Mouse (Mus musculus) limb, embryonic 12.5 days (tissue): Measurements from ENCODE around the gene Taar3. TPM values are rescaled to one million over a fixed set of nuclear protein-coding genes. Genes with fewer than 3 reads are reported as not detected.

ENCODE experiments used
- ATAC-seq: fragments of 200-750 bp; cut with Nextera tagmentation; 2 replicates; pipeline ENCODE4 v1.8.0; 2017; ENCODE audit warnings: low read depth, moderate TSS enrichment; ENCODE audit not compliant: insufficient number of reproducible peaks, insufficient read depth, low FRiP score, low TSS enrichment
- H3K27ac ChIP-seq: fragments of 300-500 bp; sonication (generic); 2 replicates; pipeline ENCODE4 v1.5.1; 2016; ENCODE audit warnings: mild to moderate bottlenecking, moderate library complexity
- H3K27me3 ChIP-seq: fragments of 300-500 bp; sonication (generic); 2 replicates; pipeline ENCODE4 v1.6.1; 2016; ENCODE audit warnings: mild to moderate bottlenecking, moderate library complexity
- H3K36me3 ChIP-seq: fragments of 300-500 bp; sonication (generic); 2 replicates; pipeline ENCODE4 v1.6.1; 2016; ENCODE audit warnings: mild to moderate bottlenecking, moderate library complexity
- H3K4me1 ChIP-seq: fragments of 300-500 bp; sonication (generic); replicated peaks from 2 replicates; pipeline ENCODE4 v1.6.1; 2016
- H3K4me2 ChIP-seq: fragments of 300-500 bp; sonication (generic); 2 replicates; pipeline ENCODE4 v1.6.1; 2016; ENCODE audit warnings: mild to moderate bottlenecking, moderate library complexity
- H3K4me3 ChIP-seq: fragments of 300-500 bp; sonication (generic); replicated peaks from 2 replicates; pipeline ENCODE4 v1.5.1; 2016; ENCODE audit warnings: mild to moderate bottlenecking
- H3K9ac ChIP-seq: fragments of 300-500 bp; sonication (generic); replicated peaks from 2 replicates; pipeline ENCODE4 v1.6.1; 2016; ENCODE audit warnings: mild to moderate bottlenecking, moderate library complexity
- H3K9me3 ChIP-seq: fragments of 300-500 bp; sonication (generic); 2 replicates; pipeline ENCODE4 v1.6.1; 2016; ENCODE audit warnings: mild to moderate bottlenecking, moderate library complexity
- WGBS: fragments of 180-500 bp; shearing (Covaris S2); methylation state at CpG from one replicate; pipeline ENCODE4 v1.1.7; 2016; 5-methylcytosine and 5-hydroxymethylcytosine counted together
- polyA plus RNA-seq: library from polyadenylated mRNA; unstranded; fragments of >200 nt; fragmentation: Nextera tagmentation; extraction: Ambion mirVana; gene quantifications from 2 replicates; pipeline ENCODE4 v1.2.1, GENCODE M21; 2016

Taar3 gene
- polyA plus RNA-seq, 1 experiment from 2014 or later = not detected

DNA sequence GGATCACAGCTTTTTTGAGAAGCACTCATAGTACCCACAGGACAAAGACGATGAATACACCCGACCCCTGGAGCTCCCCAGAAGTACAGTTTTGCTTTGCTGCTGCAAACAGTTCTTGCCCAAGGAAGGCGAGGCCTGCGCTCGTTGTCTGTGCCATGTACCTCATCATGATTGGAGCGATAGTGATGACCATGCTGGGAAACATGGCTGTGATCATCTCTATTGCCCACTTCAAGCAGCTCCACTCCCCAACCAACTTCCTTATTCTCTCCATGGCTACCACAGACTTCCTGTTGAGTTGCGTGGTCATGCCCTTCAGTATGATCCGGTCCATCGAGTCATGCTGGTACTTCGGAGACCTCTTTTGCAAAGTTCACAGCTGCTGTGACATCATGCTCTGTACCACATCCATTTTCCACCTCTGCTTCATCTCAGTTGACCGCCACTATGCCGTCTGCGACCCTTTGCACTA is 11.1 kb downstream of the Taar3 start, which contains the start of gene Taar4:
Taar4 (plus strand) TSS at position 51 of the 472 bp plus-strand sequence.
- ATAC-seq = no peak
- H3K9ac ChIP-seq = no peak within 1 kb of the TSS
- 89% methylated on average over 13 of the region's 13 CpGs for WGBS
- H3K4me1 ChIP-seq = no peaks in the 10 kb centered on the region
- H3K4me3 ChIP-seq = no peak within 1 kb of the TSS
- H3K9me3 ChIP-seq = no peaks in the 10 kb centered on the region
- H3K27ac ChIP-seq = no peak within 1 kb of the TSS
- H3K27me3 ChIP-seq = no peaks in the 10 kb centered on the region
- H3K36me3 ChIP-seq = no peaks in the 10 kb centered on the region
- H3K4me2 ChIP-seq = no peak within 1 kb of the TSS

DNA sequence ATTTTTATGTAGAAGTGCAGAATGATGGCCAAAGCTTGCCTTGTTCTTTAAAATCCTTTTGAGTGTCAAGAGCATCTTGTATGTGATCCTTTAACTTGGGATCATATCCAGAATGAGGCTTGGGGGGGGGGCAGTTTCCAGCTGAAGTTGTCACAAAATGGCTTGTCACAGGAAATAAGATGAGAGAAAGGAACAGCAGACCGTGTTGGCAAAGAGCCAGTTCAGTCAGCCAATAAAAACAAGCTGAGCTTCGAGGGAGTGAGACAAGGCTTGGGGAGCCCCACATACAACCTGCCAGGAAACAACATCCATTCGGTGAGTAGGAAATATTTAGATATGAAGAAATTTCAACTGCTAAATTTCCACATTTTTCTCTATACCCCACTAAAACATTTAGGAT is 14.1 kb downstream of the Taar3 start:
- WGBS = 49% methylated on average over 3 of the region's 3 CpGs

DNA sequence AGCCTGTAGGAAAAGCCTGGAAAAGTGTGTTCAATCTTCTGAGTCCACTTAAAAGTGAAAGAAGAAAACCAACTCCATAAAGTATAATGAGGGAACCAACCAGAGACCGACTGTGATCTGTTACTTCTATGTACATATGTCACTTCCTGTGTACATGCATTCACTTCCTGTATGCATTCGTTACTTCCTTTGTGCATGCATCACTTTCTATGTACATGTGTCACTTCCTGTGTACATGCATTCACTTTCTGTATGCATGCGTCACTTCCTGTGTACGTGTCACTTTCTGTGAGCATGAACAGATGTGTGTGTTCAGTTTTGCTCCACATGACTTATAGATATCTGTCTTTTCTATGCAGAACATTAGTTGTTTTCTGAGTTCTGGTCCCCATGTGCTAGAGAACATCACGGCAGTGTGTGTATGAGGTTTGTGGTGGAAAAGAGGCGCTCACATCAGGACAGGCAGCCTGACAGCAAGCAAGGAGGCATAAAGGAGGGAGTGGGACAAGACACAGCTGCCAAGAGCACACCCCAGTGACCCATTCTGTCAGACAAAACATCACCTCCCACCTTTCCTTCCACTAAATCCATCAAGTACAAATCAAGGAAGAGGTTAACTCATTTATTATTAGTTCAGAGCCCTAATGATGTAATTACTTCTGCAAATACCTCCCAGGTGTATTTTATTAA is 15.7 kb downstream of the Taar3 start:
- ATAC-seq = no peak
- no peak overlapping the region for H3K4me2 ChIP-seq
- no peaks in the 10 kb centered on the region for H3K9me3 ChIP-seq
- no peaks in the 10 kb centered on the region for H3K4me1 ChIP-seq
- H3K36me3 ChIP-seq = no peaks in the 10 kb centered on the region
- no peaks in the 10 kb centered on the region for H3K27me3 ChIP-seq
- H3K4me3 ChIP-seq = no peak overlapping the region
- WGBS = 84% methylated on average over 6 of the region's 6 CpGs
- H3K27ac ChIP-seq = no peak overlapping the region
- no peak overlapping the region for H3K9ac ChIP-seq

More for the DNA sequence above, 14.1 kb downstream of the Taar3 start:
- Histone ChIP-seq H3K36me3 (no peaks in the 10 kb centered on the region), H3K9ac (no peak overlapping the region), H3K4me1 (no peaks in the 10 kb centered on the region), H3K27me3 (no peaks in the 10 kb centered on the region), H3K27ac (no peak overlapping the region), H3K4me3 (no peak overlapping the region), H3K9me3 (no peaks in the 10 kb centered on the region), H3K4me2 (no peak overlapping the region)
- ATAC-seq = no peak

DNA sequence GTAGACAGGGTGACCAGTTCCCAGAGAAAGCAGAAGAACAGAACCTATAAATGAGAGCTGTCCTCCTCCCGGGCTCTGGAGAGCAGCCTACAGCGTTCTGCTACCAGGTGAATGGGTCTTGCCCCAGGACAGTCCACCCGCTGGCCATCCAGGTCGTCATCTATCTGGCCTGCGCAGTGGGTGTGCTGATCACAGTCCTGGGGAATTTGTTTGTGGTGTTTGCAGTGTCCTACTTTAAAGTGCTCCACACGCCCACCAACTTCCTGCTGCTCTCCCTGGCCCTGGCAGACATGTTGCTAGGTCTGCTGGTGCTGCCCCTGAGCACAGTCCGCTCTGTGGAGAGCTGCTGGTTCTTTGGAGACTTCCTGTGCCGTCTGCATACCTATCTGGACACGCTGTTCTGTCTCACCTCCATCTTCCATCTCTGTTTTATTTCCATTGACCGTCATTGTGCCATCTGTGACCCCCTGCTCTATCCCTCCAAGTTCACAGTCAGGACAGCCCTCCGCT is 21.4 kb downstream of the Taar3 start, which contains the start of gene Taar5:
Taar5 (plus strand) TSS at position 51 of the 510 bp plus-strand sequence.
- 90% methylated on average over 11 of the region's 11 CpGs for WGBS
- no peak for ATAC-seq
- Histone ChIP-seq H3K27me3 (no peaks in the 10 kb centered on the region), H3K9ac (no peak within 1 kb of the TSS), H3K4me3 (no peak within 1 kb of the TSS), H3K4me1 (no peaks in the 10 kb centered on the region), H3K27ac (no peak within 1 kb of the TSS), H3K36me3 (no peaks in the 10 kb centered on the region), H3K4me2 (no peak within 1 kb of the TSS), H3K9me3 (no peaks in the 10 kb centered on the region)

DNA sequence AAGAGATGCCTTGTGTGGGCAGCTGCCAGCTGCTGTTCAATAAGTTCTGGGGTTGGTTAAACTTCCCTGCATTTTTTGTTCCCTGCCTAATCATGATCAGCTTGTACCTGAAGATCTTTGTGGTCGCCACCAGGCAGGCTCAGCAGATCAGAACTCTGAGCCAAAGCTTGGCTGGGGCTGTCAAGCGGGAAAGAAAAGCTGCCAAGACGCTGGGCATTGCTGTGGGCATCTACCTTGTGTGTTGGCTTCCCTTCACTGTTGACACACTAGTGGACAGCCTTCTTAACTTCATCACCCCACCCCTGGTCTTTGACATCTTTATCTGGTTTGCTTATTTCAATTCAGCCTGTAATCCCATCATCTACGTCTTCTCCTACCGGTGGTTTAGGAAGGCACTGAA is 21.9 kb downstream of the Taar3 start:
- H3K4me2 ChIP-seq = no peak overlapping the region
- 85% methylated on average over 5 of the region's 5 CpGs for WGBS
- no peak overlapping the region for H3K4me3 ChIP-seq
- H3K9me3 ChIP-seq = no peaks in the 10 kb centered on the region
- no peak overlapping the region for H3K9ac ChIP-seq
- no peak overlapping the region for H3K27ac ChIP-seq
- no peak for ATAC-seq
- no peaks in the 10 kb centered on the region for H3K4me1 ChIP-seq
- H3K36me3 ChIP-seq = no peaks in the 10 kb centered on the region
- H3K27me3 ChIP-seq = no peaks in the 10 kb centered on the region

DNA sequence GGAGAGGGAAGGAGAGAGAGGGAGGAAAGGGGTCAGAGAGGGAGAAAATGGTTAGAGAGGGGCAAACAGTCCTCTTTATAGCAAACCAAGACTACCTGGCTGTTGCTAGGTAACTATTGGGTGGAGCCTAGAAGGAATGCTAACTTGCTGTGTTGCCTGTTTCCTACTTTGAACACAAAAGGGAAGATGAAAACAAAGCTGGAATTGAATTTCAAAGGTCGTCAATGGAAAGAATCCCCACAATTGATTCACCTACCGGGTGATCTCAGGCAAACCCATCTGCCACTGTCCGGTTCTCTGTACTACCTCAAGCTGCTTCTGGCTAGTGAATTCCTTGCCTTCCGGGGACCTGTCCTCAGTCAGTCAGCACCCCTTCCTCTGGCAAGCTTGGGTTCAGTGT is 28.6 kb downstream of the Taar3 start:
- H3K4me2 ChIP-seq = no peak overlapping the region
- no peak overlapping the region for H3K4me3 ChIP-seq
- no peak overlapping the region for H3K9ac ChIP-seq
- 66% methylated on average over 4 of the region's 4 CpGs for WGBS
- no peak for ATAC-seq
- no peaks in the 10 kb centered on the region for H3K9me3 ChIP-seq
- no peak overlapping the region for H3K27ac ChIP-seq
- no peaks in the 10 kb centered on the region for H3K36me3 ChIP-seq
- H3K4me1 ChIP-seq = no peaks in the 10 kb centered on the region
- no peaks in the 10 kb centered on the region; the same call in 1 of the 2 replicates for H3K27me3 ChIP-seq

DNA sequence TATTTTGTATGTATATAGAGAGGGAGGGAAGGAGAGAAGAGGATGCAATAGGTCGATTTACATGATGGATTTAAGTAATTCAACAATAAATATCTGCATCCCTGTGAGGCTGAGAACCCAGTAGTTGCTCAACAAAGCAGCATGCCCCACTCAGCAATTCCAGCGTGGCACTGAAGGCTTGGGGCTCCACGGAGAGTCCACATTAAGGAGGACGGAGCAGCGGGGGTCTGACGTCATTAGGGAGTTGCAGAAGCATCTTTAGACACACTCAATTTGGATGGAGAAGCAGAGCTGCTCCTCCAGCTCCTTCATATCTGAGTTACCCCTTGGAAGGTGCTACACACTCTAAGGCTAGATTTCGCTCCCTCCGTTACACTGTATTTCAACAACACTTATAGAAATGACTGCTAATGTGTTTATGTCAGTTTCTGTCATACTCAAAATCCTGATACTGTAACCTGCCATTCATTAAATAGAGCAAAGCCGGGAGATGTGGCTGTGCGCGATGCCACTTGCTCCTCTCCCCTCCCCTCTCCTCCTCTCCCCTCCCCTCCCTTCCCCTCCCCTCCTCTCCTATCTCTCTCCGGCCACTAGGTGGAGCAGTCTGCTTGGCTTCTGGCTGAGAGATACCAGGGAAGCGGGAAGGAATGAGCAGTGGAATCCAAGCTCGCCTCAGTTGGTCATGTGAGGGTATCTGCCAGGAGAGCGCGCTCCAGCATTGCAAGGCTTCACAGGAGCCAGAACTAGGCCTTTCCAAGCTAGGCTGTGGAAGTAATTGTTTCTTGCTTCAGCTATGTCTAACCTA is 29.7 kb downstream of the Taar3 start:
- no peak for ATAC-seq
- Histone ChIP-seq H3K4me2 (no peak overlapping the region), H3K9ac (no peak overlapping the region), H3K27me3 (no peaks in the 10 kb centered on the region; the same call in 1 of the 2 replicates), H3K4me1 (no peaks in the 10 kb centered on the region), H3K4me3 (no peak overlapping the region), H3K9me3 (no peaks in the 10 kb centered on the region), H3K27ac (no peak overlapping the region), H3K36me3 (no peaks in the 10 kb centered on the region)
- 46% methylated on average over 16 of the region's 16 CpGs for WGBS

DNA sequence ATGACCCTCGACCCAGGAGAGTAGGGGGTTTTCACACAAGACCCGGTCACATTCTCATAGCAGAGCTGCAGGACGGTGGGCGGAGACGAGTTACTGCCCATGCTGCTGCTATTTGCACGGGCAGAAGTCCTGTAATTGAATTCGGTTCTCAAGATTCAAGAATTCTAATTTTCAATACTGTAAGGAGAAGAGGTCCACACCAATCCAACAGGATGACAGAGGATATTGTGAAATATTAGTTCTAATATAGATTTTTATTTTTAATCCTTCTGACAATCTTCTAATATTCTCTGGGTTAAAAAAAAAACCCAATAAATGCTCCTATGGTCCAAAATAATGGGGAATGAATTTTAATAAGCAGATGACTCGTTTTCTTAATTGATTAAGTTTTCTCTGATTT is 36.2 kb downstream of the Taar3 start, which contains the start of gene Taar6:
Taar6 (minus strand) TSS at position 101 of the 400 bp plus-strand sequence.
- WGBS = 82% methylated on average over 8 of the region's 8 CpGs
- H3K27ac ChIP-seq = no peak within 1 kb of the TSS

DNA sequence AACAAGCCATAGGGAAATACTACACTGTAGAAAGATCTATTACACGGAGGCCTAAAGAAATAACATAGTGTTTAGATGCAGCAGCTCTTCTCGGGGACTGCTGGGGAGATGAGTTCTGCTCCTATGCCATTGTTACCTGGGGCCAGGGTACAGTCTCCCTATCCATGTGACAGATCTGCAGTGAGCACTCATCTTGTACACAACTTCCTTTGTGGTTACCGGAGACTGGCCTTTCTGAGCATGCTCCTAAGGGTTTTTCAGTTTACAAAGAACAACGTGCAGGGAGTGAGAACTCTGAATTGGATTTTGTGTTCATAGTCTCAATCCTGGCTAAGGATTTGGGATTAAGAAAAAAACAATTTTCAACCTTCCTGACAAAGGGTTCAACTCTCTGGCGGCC is 37.1 kb downstream of the Taar3 start:
- WGBS = 84% methylated on average over 5 of the region's 5 CpGs

More for the DNA sequence above, 36.2 kb downstream of the Taar3 start, which contains the start of gene Taar6:
- Histone ChIP-seq H3K27me3 (no peaks in the 10 kb centered on the region), H3K4me2 (no peak within 1 kb of the TSS), H3K36me3 (no peaks in the 10 kb centered on the region), H3K4me1 (no peaks in the 10 kb centered on the region), H3K9ac (no peak within 1 kb of the TSS), H3K4me3 (no peak within 1 kb of the TSS), H3K9me3 (0 out of 2 replicates have a peak, but pooled peaks cover 3% of the 10 kb centered on the region)
- no peak for ATAC-seq

DNA sequence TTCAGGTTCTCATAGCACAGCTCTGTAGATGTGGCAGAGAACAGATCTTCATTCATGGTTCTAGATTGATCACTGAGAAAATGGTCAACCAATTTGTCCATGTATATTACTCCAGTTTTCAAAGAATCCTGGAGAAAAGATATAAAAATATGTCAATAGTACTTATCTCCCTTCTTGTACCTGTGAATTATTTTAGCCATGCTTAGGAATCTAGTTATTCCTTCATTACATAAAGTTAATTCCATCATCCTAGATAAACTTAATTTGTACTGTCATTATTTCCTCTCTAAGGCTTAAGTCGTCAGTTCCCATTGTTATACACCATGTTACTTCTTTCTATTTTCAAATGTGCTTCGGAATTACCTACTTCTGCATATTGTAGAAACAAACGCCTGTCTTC is 44.0 kb downstream of the Taar3 start, which contains the start of gene Taar7a:
Taar7a (minus strand) TSS at position 101 of the 400 bp plus-strand sequence.
- Histone ChIP-seq H3K27me3 (no peaks in the 10 kb centered on the region), H3K9me3 (0 out of 2 replicates have a peak, but pooled peaks cover 2% of the 10 kb centered on the region), H3K27ac (no peak within 1 kb of the TSS), H3K9ac (no peak within 1 kb of the TSS), H3K4me3 (no peak within 1 kb of the TSS), H3K4me1 (no peaks in the 10 kb centered on the region), H3K36me3 (no peaks in the 10 kb centered on the region), H3K4me2 (no peak within 1 kb of the TSS)
- no peak; the same call in 1 of the 2 replicates for ATAC-seq
- 78% methylated on average over 3 of the region's 3 CpGs for whole genome bisulfite sequencing

More for the DNA sequence above, 37.1 kb downstream of the Taar3 start:
- no peaks in the 10 kb centered on the region for H3K27me3 ChIP-seq
- no peak overlapping the region for H3K27ac ChIP-seq
- H3K4me3 ChIP-seq = no peak overlapping the region
- no peak for ATAC-seq
- H3K4me1 ChIP-seq = no peaks in the 10 kb centered on the region
- no peak overlapping the region for H3K4me2 ChIP-seq
- no peaks in the 10 kb centered on the region for H3K36me3 ChIP-seq
- H3K9me3 ChIP-seq = 0 out of 2 replicates have a peak, but pooled peaks cover 3% of the 10 kb centered on the region
- no peak overlapping the region for H3K9ac ChIP-seq

DNA sequence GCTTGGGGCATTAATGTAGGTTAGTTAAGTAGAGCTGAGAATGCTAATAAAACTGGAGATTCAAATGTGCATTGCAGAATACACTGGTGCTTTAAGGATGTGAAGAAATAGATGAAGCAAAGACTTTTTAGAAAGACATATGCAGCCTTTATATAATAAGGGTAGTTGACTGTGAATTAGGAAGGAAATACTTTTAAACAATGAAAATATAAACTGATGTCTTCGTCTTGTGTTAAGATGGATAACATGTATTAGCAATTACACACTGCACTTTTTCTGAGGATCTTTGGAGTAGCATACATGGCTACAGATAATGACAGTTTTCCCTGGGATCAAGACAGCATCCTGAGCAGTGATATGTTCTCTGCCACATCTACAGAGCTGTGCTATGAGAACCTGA is 50.3 kb downstream of the Taar3 start, which contains the start of gene Taar7b:
Taar7b (plus strand) TSS at position 301 of the 400 bp plus-strand sequence.
- Histone ChIP-seq H3K36me3 (no peaks in the 10 kb centered on the region), H3K4me3 (no peak within 1 kb of the TSS), H3K9me3 (no peaks in the 10 kb centered on the region), H3K27ac (no peak within 1 kb of the TSS), H3K4me1 (no peaks in the 10 kb centered on the region), H3K9ac (no peak within 1 kb of the TSS), H3K27me3 (no peaks in the 10 kb centered on the region), H3K4me2 (no peak within 1 kb of the TSS)
- WGBS = 94% methylated on average over 1 of the region's 1 CpGs
- no peak for ATAC-seq
